17 mouse cellular contexts compared by ENCODE assay signal in genomic region chr17:86242291-86242690, GRCm38 (mm10).
"Had no signal": no experiment of that assay in that cellular context is flagged by ENCODE, and none has a peak within 500 bp of the region (broad histone marks: within the 10 kb centered on the region; RNA-seq: fewer than 3 reads in every experiment).

No protein-coding gene starts in this region.

- H3K4me1 ChIP-seq: intestine, embryonic 15.5 days; limb, embryonic 15.5 days; lung, embryonic 15.5 days; stomach, embryonic 15.5 days had no signal

- H3K4me2 ChIP-seq: intestine, embryonic 15.5 days; kidney, embryonic 15.5 days; limb, embryonic 15.5 days; liver, embryonic 11.5 days; lung, embryonic 15.5 days; midbrain, embryonic 11.5 days; stomach, embryonic 15.5 days had no signal

- DNase-seq: kidney, adult 11 months; kidney, adult 8-10 months; kidney, postnatal 10 days; kidney, postnatal 36 days; layer of hippocampus, adult 9-11 months; liver, postnatal 0 days; lung, postnatal 14 days; midbrain, embryonic 14.5 days; thymus, postnatal 25 days had no signal

- H3K36me3 ChIP-seq: intestine, embryonic 15.5 days; kidney, embryonic 15.5 days; limb, embryonic 15.5 days; lung, embryonic 15.5 days; stomach, embryonic 15.5 days had no signal

- H3K9me3 ChIP-seq: intestine, embryonic 15.5 days; kidney, embryonic 15.5 days; limb, embryonic 15.5 days; lung, embryonic 15.5 days; stomach, embryonic 15.5 days had no signal

- ATAC-seq: intestine, embryonic 15.5 days; liver, postnatal 0 days had no signal

- H3K9ac ChIP-seq: intestine, embryonic 15.5 days; kidney, embryonic 15.5 days; limb, embryonic 15.5 days; liver, embryonic 14.5 days; liver, postnatal 0 days; lung, embryonic 15.5 days; stomach, embryonic 15.5 days had no signal

- H3K27ac ChIP-seq: intestine, embryonic 15.5 days; kidney, embryonic 15.5 days; limb, embryonic 15.5 days; liver, embryonic 14.5 days; lung, embryonic 15.5 days; stomach, embryonic 15.5 days had no signal

- H3K27me3 ChIP-seq: intestine, embryonic 15.5 days; kidney, embryonic 15.5 days; limb, embryonic 15.5 days; lung, embryonic 15.5 days; stomach, embryonic 15.5 days had no signal

- H3K4me3 ChIP-seq: intestine, embryonic 15.5 days; kidney, embryonic 15.5 days; limb, embryonic 15.5 days; lung, embryonic 15.5 days; stomach, embryonic 15.5 days had no signal
